Comparison of ENCODE assay signal across 12 mouse cellular contexts in the genomic region with DNA sequence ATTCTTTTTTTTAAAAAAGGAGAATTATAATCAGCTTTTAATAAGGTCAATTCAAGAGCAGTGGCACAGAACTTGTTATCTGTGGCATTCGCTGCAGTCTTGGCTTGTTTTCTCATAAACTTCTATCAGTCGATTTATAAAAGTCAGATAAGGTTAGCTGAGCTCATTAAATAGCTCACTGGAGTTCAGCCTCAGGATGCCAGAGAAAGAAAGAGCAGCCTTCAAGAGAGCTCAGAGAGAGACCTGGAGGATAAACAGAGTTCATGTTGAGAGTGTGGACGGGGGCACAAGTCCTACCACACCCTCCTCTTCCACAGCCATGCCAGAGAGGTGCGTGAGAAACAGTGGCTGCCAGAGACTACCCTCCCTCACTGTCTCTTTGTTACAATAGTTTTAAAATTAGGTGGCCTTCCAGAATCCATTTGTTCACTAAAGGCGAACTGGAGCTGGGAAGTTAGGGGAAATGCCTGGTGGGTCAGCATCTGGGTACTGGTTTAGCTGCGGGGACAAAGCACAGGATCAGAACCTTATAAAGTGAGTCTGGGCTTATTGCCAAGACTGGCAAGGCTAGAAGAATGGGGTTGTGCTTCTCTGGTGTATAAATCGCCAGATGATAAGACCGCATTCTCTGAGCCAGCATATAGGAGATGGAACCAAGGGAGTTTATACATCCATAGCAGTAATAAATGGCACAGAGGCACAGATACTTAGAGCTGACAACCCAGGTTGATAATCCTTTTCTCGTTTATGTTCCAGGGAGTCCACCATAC. TPM values are rescaled to one million over a fixed set of nuclear protein-coding genes. Genes with fewer than 3 reads are reported as not detected.
DNase-seq lines count a peak whose midpoint lies in the region; ATAC-seq and TF ChIP-seq lines count a peak whose summit lies in the region.
"Had no signal": no experiment of that assay in that cellular context is flagged by ENCODE, and none has a peak within 500 bp of the region (broad histone marks: within the 10 kb centered on the region; RNA-seq: fewer than 3 reads in every experiment).

No protein-coding gene starts in this region.

- intact Hi-C loops in left cerebral cortex, postnatal 25 days (cut with DNase I) = no loop called here

- no peak overlapping the region for H3K9ac ChIP-seq in hindbrain, embryonic 13.5 days
- H3K9ac ChIP-seq in hindbrain, embryonic 11.5 days (ENCODE audit: low read depth, low read length) = no peak overlapping the region
- H3K9ac ChIP-seq in embryonic facial prominence, embryonic 14.5 days (ENCODE audit: low read depth, low read length) = no peak overlapping the region
- H3K9ac ChIP-seq in liver, postnatal 0 days (replicated peaks) = no peak overlapping the region
- H3K9ac ChIP-seq: liver, embryonic 14.5 days; midbrain, embryonic 12.5 days; neural tube, embryonic 12.5 days had no signal

- H3K27ac ChIP-seq in hindbrain, embryonic 13.5 days = 0 out of 2 replicates have a peak overlapping the region, but pooled peaks have one; percentile 23
- no peak overlapping the region for H3K27ac ChIP-seq in hindbrain, embryonic 11.5 days (ENCODE audit: low read depth, low read length)
- H3K27ac ChIP-seq in embryonic facial prominence, embryonic 14.5 days (replicated peaks; ENCODE audit: low read depth, low read length) = peak overlapping the region; percentile 96
- H3K27ac ChIP-seq in liver, postnatal 0 days (ENCODE audit: low read depth) = no peak overlapping the region
- H3K27ac ChIP-seq: liver, embryonic 14.5 days; midbrain, embryonic 12.5 days; neural tube, embryonic 12.5 days had no signal

- no peaks in the 10 kb centered on the region for H3K27me3 ChIP-seq in hindbrain, embryonic 13.5 days
- H3K27me3 ChIP-seq in hindbrain, embryonic 11.5 days (ENCODE audit: control insufficient read depth, insufficient read depth, low read length) = no peaks in the 10 kb centered on the region
- H3K27me3 ChIP-seq in embryonic facial prominence, embryonic 14.5 days (replicated peaks; ENCODE audit: control insufficient read depth, insufficient read depth, low read length) = no peaks in the 10 kb centered on the region
- no peaks in the 10 kb centered on the region for H3K27me3 ChIP-seq in liver, postnatal 0 days (ENCODE audit: insufficient read depth, low read length)
- H3K27me3 ChIP-seq: midbrain, embryonic 12.5 days; neural tube, embryonic 12.5 days had no signal

- peaks cover 12% of the 10 kb centered on the region for H3K4me1 ChIP-seq in hindbrain, embryonic 13.5 days (replicated peaks)
- no peaks in the 10 kb centered on the region for H3K4me1 ChIP-seq in hindbrain, embryonic 11.5 days (replicated peaks; ENCODE audit: control insufficient read depth, insufficient read depth, low read length)
- H3K4me1 ChIP-seq in embryonic facial prominence, embryonic 14.5 days (ENCODE audit: control insufficient read depth, insufficient read depth, low read length) = peaks cover 44% of the 10 kb centered on the region
- H3K4me1 ChIP-seq in liver, postnatal 0 days (ENCODE audit: insufficient read depth) = no peaks in the 10 kb centered on the region; the same call in 1 of the 2 replicates
- H3K4me1 ChIP-seq: midbrain, embryonic 12.5 days; neural tube, embryonic 12.5 days had no signal

- no peaks in the 10 kb centered on the region for H3K9me3 ChIP-seq in hindbrain, embryonic 13.5 days
- no peaks in the 10 kb centered on the region for H3K9me3 ChIP-seq in hindbrain, embryonic 11.5 days (ENCODE audit: control insufficient read depth, low read length)
- H3K9me3 ChIP-seq in embryonic facial prominence, embryonic 14.5 days (ENCODE audit: control insufficient read depth, low read length) = no peaks in the 10 kb centered on the region
- H3K9me3 ChIP-seq in liver, postnatal 0 days (ENCODE audit: low read length) = no peaks in the 10 kb centered on the region
- H3K9me3 ChIP-seq: midbrain, embryonic 12.5 days; neural tube, embryonic 12.5 days had no signal

- peak; percentile 29 for DNase-seq in adrenal gland, adult 2 months
- no peak for DNase-seq in adrenal gland, postnatal 25 days
- no peak for DNase-seq in hindbrain, embryonic 11.5 days (ENCODE audit: low spot score)
- peak; percentile 44 for DNase-seq in 3T3-L1 (ENCODE audit: low read depth, low spot score)
- peak; percentile 57 for DNase-seq in embryonic facial prominence, embryonic 14.5 days (ENCODE audit: low spot score)
- DNase-seq in left cerebral cortex, postnatal 25 days (ENCODE audit: low spot score in 2 of 2) = no peak
- no peak for DNase-seq in liver, postnatal 0 days
- DNase-seq: embryo, embryonic 11 days had no signal

- H3K4me3 ChIP-seq in hindbrain, embryonic 13.5 days = no peak overlapping the region
- no peak overlapping the region for H3K4me3 ChIP-seq in hindbrain, embryonic 11.5 days (ENCODE audit: low read depth, low read length)
- no peak overlapping the region for H3K4me3 ChIP-seq in embryonic facial prominence, embryonic 14.5 days (ENCODE audit: low read depth, low read length)
- no peak overlapping the region for H3K4me3 ChIP-seq in liver, postnatal 0 days (ENCODE audit: low read depth, low read length)
- H3K4me3 ChIP-seq: midbrain, embryonic 12.5 days; neural tube, embryonic 12.5 days had no signal

- no peak for TF ChIP-seq CTCF in liver, postnatal 0 days (IDR thresholded peaks at IDR 0.05; ENCODE audit: low read depth)

- no peak overlapping the region for H3K4me2 ChIP-seq in hindbrain, embryonic 13.5 days
- H3K4me2 ChIP-seq in hindbrain, embryonic 11.5 days (replicated peaks; ENCODE audit: low read depth, low read length) = no peak overlapping the region
- H3K4me2 ChIP-seq in embryonic facial prominence, embryonic 14.5 days (ENCODE audit: low read depth, low read length) = no peak overlapping the region
- H3K4me2 ChIP-seq in liver, postnatal 0 days (ENCODE audit: low read depth, low read length) = no peak overlapping the region
- H3K4me2 ChIP-seq: midbrain, embryonic 12.5 days; neural tube, embryonic 12.5 days had no signal

- H3K36me3 ChIP-seq in hindbrain, embryonic 13.5 days = no peaks in the 10 kb centered on the region
- no peaks in the 10 kb centered on the region for H3K36me3 ChIP-seq in hindbrain, embryonic 11.5 days (ENCODE audit: control insufficient read depth, insufficient read depth, low read length)
- no peaks in the 10 kb centered on the region for H3K36me3 ChIP-seq in embryonic facial prominence, embryonic 14.5 days (ENCODE audit: control insufficient read depth, insufficient read depth, low read length)
- no peaks in the 10 kb centered on the region for H3K36me3 ChIP-seq in liver, postnatal 0 days (replicated peaks; ENCODE audit: insufficient read depth, low read length)
- H3K36me3 ChIP-seq: midbrain, embryonic 12.5 days; neural tube, embryonic 12.5 days had no signal

- no peak for ATAC-seq in hindbrain, embryonic 13.5 days (ENCODE audit: low FRiP score)
- ATAC-seq in hindbrain, embryonic 11.5 days (ENCODE audit: low FRiP score) = no peak
- no peak for ATAC-seq in embryonic facial prominence, embryonic 14.5 days (ENCODE audit: low read depth)
- no peak for ATAC-seq in liver, postnatal 0 days

- TF ChIP-seq EP300 in liver, postnatal 0 days (IDR thresholded peaks at IDR 0.05; ENCODE audit: low read depth) = no peak

- WGBS in hindbrain, embryonic 13.5 days = 76% methylated on average over 9 of the region's 9 CpGs
- 85% methylated on average over 9 of the region's 9 CpGs for WGBS in hindbrain, embryonic 11.5 days
- 63% methylated on average over 9 of the region's 9 CpGs for WGBS in embryonic facial prominence, embryonic 14.5 days
- WGBS in liver, postnatal 0 days (ENCODE audit: insufficient replicate concordance) = 66% methylated on average over 9 of the region's 9 CpGs

RNA-seq across cellular contexts. Expression of gene Fstl1, which starts 47.1 kb away (rescaled TPM):
- 10 to 100 TPM; 39.3 to 56.7 TPM for total RNA-seq in adrenal gland, adult 2 months (2021)
- polyA plus RNA-seq in adrenal gland, adult 2 months (2012; rRNA removed) = 8.0 and 8.6 TPM in 2 replicates
- 45.8 and 46.1 TPM in 2 replicates for total RNA-seq in adrenal gland, postnatal 25 days (2021)
- polyA plus RNA-seq in hindbrain, embryonic 13.5 days (2015; fragmentation: Nextera tagmentation; extraction: Ambion mirVana) = 126 and 133 TPM in 2 replicates
- 231 and 271 TPM in 2 replicates for polyA plus RNA-seq in hindbrain, embryonic 11.5 days (2014; fragmentation: Nextera tagmentation; extraction: Ambion mirVana)
- 833 and 870 TPM in 2 replicates for polyA plus RNA-seq in embryonic facial prominence, embryonic 14.5 days (2014; fragmentation: Nextera tagmentation; extraction: Ambion mirVana)
- 10 to 100 TPM; 31.7 to 36.9 TPM for total RNA-seq in left cerebral cortex, postnatal 25 days (2021)
- polyA plus RNA-seq in liver, postnatal 0 days (2015; fragmentation: Nextera tagmentation; extraction: Ambion mirVana) = 14.9 and 15.5 TPM in 2 replicates

Comparison
In these comparisons a context has a peak if more than half of its experiments do, and no peak if none do; other contexts are left out.
1. DNase-seq: peak in adrenal gland, adult 2 months (single experiment), 3T3-L1 (single experiment) and embryonic facial prominence, embryonic 14.5 days (single experiment); none in adrenal gland, postnatal 25 days (single experiment), hindbrain, embryonic 11.5 days (single experiment), left cerebral cortex, postnatal 25 days (0 of 2) and liver, postnatal 0 days (single experiment).
2. H3K27ac ChIP-seq: peak in hindbrain, embryonic 13.5 days (single experiment) and embryonic facial prominence, embryonic 14.5 days (single experiment); none in hindbrain, embryonic 11.5 days (single experiment) and liver, postnatal 0 days (single experiment).